Mouse (Mus musculus) kidney, postnatal 0 days (tissue): ENCODE measurements around the gene Eif2b4. TPM values are rescaled to one million over a fixed set of nuclear protein-coding genes. Genes with fewer than 3 reads are reported as not detected.

ENCODE experiments used
- ATAC-seq: fragments of 200-750 bp; cut with Nextera tagmentation; replicated peaks from 2 replicates; pipeline ENCODE4 v1.8.0; 2017; ENCODE audit warnings: low read depth, moderate number of reproducible peaks, moderate TSS enrichment, moderate library complexity; ENCODE audit not compliant: low FRiP score
- DNase-seq: peaks from one replicate; pipeline ENCODE4 v3.0.0-alpha.2; 2016; ENCODE audit warnings: low spot score
- H3K27ac ChIP-seq: fragments of 300-500 bp; sonication (generic); 2 replicates; pipeline ENCODE4 v1.5.1; 2014; ENCODE audit warnings: mild to moderate bottlenecking
- H3K27me3 ChIP-seq: fragments of 300-500 bp; sonication (generic); 2 replicates; pipeline ENCODE4 v1.6.1; 2014; ENCODE audit warnings: low read length, mixed read lengths; ENCODE audit not compliant: insufficient read depth
- H3K36me3 ChIP-seq: fragments of 300-500 bp; sonication (generic); 2 replicates; pipeline ENCODE4 v1.6.1; 2014; ENCODE audit warnings: low read length, mixed read lengths; ENCODE audit not compliant: insufficient read depth
- H3K4me1 ChIP-seq: fragments of 300-500 bp; sonication (generic); replicated peaks from 2 replicates; pipeline ENCODE4 v1.6.1; 2014; ENCODE audit warnings: antibody characterized with exemption, low read length, mixed read lengths; ENCODE audit not compliant: insufficient read depth
- H3K4me2 ChIP-seq: fragments of 300-500 bp; sonication (generic); 2 replicates; pipeline ENCODE4 v1.6.1; 2014; ENCODE audit warnings: mild to moderate bottlenecking, low read length, moderate library complexity, mixed read lengths
- H3K4me3 ChIP-seq: fragments of 300-500 bp; sonication (generic); replicated peaks from 2 replicates; pipeline ENCODE4 v1.5.1; 2014; ENCODE audit warnings: low read depth, low read length
- H3K9ac ChIP-seq: fragments of 300-500 bp; sonication (generic); 2 replicates; pipeline ENCODE4 v1.6.1; 2014; ENCODE audit warnings: low read depth, low read length
- H3K9me3 ChIP-seq: fragments of 300-500 bp; sonication (generic); replicated peaks from 2 replicates; pipeline ENCODE4 v1.6.1; 2016; ENCODE audit warnings: low read length, inconsistent platforms, mixed read lengths
- CTCF ChIP-seq: IDR thresholded peaks from 2 replicates; pipeline ENCODE4 v1.5.1; 2016; ENCODE audit warnings: antibody characterized with exemption, low read depth, mild to moderate bottlenecking, moderate library complexity
- WGBS: fragments of 180-500 bp; shearing (Covaris S2); extraction: QIAGEN DNeasy Blood & Tissue Kit; methylation state at CpG from one replicate; pipeline ENCODE4 v1.1.7; 2014; 5-methylcytosine and 5-hydroxymethylcytosine counted together
- polyA plus RNA-seq: library from polyadenylated mRNA; unstranded; fragments of >200 nt; fragmentation: Nextera tagmentation; extraction: Ambion mirVana; gene quantifications from 2 replicates; pipeline ENCODE4 v1.2.1, GENCODE M21; 2015

Eif2b4 gene
- polyA plus RNA-seq, 1 experiment from 2014 or later, result 66.8 TPM

DNA sequence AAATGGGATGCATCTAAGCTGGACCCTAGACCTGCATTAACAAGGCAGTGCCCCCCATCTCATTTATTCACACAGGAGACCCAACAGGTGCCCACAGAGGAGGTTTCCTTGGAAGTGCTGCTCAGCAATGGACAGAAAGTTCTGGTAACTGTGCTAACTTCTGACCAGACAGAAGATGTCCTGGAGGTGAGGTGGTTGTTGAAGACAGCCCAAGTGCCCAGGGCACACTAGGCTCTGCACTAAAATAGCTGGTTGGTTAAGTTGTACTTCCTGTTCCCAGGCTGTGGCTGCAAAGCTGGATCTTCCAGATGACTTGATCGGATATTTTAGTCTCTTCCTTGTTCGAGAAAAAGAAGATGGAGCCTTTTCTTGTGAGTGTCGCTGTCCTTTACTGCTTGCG, 2.4 kb upstream of the Eif2b4 start:
- no peak for TF ChIP-seq CTCF
- Histone ChIP-seq H3K4me2 (no peak overlapping the region), H3K9me3 (0 out of 2 replicates have a peak, but pooled peaks cover 3% of the 10 kb centered on the region), H3K27ac (no peak overlapping the region), H3K4me3 (no peak overlapping the region), H3K36me3 (peaks cover 51% of the 10 kb centered on the region), H3K4me1 (peaks cover 17% of the 10 kb centered on the region; the same call in 1 of the 2 replicates), H3K9ac (no peak overlapping the region), H3K27me3 (no peaks in the 10 kb centered on the region)
- 88% methylated on average over 4 of the region's 4 CpGs for WGBS
- no peak for DNase-seq
- ATAC-seq, result no peak

DNA sequence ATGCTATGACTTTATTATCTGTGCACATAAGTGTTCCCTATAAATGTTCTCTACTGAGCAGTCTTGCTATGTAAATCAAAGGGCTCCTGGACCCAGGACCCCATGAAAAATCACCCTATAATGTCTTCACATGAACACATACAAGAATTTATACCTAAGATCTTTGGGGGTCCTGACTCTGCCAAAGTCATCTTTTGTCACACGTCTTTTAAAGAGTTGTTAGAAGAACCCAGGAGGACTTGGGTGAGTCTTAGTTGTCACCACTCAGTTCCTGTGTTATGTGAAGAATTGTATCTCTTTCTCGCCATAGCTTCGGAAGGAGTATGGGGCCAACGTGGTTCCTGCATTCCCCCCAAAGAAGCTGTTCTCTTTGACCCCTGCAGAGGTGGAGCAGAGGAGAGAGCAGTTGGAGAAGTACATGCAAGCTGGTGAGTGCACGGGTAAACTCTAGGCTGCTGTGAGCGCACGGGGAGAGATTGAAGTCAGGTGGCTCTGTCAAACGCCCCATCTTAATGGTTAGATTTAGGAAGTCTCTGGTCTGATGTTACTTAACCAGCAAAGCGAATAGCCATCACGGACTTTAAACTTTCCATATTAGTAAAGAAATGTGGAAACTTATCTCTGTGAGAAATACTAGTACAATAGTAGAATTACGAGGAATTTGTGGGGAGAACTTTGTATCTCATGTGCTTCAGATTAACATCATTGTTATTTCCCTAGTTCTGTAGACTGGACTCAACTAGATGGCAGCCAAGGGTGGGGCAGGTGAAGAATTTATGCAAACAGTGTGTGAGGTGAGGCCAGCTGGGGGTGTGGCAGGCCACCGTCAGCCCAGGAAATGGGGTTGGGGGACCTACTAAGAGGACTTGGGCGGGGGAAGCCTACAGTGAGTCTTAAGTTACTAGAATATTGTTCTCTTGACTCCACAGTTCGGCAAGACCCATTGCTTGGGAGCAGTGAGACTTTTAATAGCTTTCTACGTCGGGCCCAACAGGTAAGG, 1.6 kb upstream of the Eif2b4 start:
- Histone ChIP-seq H3K36me3 (peaks cover 59% of the 10 kb centered on the region), H3K4me2 (peak overlapping the region; percentile 75), H3K9me3 (no peaks in the 10 kb centered on the region), H3K9ac (no peak overlapping the region), H3K27ac (no peak overlapping the region), H3K27me3 (no peaks in the 10 kb centered on the region), H3K4me3 (no peak overlapping the region), H3K4me1 (peaks cover 11% of the 10 kb centered on the region; the same call in 1 of the 2 replicates)
- ATAC-seq (no peak), DNase-seq (no peak)
- WGBS, result 90% methylated on average over 16 of the region's 16 CpGs
- TF ChIP-seq CTCF, result no peak

DNA sequence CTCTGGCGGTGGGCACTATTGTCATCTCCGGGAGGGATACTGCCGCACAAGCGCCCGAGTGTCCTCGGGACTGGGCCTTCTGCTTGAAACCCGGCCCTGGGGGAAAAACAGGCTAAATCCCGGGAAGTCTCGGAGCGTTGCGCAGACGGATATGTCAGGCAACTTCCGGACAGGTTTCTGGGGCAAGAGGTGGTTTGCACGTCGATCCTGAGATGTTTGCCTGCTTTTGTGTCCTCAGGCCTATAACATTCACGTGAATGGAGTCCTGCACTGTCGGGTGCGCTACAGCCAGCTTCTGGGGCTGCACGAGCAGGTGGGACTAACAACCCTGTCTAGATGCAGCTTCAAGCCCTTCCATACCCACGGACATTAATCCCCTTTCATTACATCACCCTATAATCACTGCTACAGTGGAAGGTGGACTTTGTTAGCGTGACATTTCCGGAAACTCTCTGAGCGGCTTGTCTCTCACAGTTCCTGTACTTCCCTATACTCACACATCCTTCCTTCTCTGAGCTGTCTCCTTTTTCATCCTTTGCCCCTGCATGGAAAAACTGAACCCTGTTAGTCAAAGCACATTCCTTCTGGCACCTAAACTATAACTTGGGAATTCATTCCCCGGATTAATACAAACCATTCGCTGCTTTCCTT, 526 bp upstream of the Eif2b4 start:
- Histone ChIP-seq H3K27ac (peak overlapping the region; percentile 89), H3K4me2 (peak overlapping the region; percentile 75), H3K36me3 (peaks cover 53% of the 10 kb centered on the region), H3K9ac (peak overlapping the region; percentile 91), H3K27me3 (no peaks in the 10 kb centered on the region), H3K4me1 (peaks cover 11% of the 10 kb centered on the region; the same call in 1 of the 2 replicates), H3K4me3 (peak overlapping the region; percentile 91), H3K9me3 (no peaks in the 10 kb centered on the region)
- 11% methylated on average over 25 of the region's 25 CpGs for WGBS
- ATAC-seq, result peak; percentile 0; the same call in 1 of the 2 replicates
- peak; percentile 15 for DNase-seq
- no peak for TF ChIP-seq CTCF

DNA sequence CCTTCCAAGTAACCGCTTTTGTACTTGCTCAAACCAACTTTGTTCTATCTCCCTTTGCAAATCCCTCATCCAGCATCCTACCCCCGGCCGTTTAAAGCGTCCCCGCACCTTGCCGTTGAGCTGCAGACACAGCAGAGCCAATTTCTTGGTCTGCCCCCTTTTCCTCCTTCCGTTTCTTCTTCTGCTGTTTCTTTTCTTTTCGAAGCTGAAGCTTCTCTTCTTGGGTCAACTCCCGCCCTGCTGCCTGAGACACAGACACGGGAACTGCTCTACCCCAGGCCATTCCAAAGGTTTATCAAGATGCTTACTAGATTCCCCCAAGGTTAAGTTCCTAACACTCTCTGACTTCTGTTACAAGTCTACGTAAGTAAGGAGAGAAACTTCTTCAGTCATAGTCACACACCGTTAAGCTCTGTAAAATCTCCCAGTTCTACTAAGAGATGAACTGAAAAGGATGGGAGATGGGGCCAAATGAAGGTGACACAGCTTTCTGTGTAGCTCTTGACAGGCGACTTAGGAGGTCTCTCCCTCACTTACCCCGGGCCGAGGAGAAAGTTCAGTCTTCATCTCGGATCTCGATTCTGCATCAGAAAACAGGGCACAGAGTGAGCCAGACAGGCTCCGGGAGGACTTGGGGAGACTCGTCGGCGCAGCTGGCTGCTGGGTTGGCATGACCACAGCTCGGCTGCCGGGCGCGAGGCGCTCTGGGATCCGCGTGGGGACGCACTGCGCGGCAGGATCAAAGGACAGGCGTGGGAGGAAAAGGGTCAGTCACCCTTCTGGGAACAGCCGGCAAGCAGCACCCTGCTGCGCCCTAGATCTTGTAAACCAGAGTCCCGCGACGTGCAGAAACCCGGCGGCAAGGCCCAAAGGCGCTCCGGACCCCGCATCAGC, 938 bp downstream of the Eif2b4 start:
- H3K4me3 ChIP-seq, result peak overlapping the region; percentile 91
- H3K4me1 ChIP-seq, result peaks cover 11% of the 10 kb centered on the region; the same call in 1 of the 2 replicates
- peak; percentile 74 for ATAC-seq
- peak overlapping the region; percentile 89 for H3K27ac ChIP-seq
- no peaks in the 10 kb centered on the region for H3K9me3 ChIP-seq
- 9% methylated on average over 42 of the region's 42 CpGs for WGBS
- H3K4me2 ChIP-seq, result peak overlapping the region; percentile 75
- no peaks in the 10 kb centered on the region for H3K27me3 ChIP-seq
- no peak for TF ChIP-seq CTCF
- peaks cover 50% of the 10 kb centered on the region for H3K36me3 ChIP-seq
- no peak for DNase-seq
- peak overlapping the region; percentile 66 for H3K9ac ChIP-seq

DNA sequence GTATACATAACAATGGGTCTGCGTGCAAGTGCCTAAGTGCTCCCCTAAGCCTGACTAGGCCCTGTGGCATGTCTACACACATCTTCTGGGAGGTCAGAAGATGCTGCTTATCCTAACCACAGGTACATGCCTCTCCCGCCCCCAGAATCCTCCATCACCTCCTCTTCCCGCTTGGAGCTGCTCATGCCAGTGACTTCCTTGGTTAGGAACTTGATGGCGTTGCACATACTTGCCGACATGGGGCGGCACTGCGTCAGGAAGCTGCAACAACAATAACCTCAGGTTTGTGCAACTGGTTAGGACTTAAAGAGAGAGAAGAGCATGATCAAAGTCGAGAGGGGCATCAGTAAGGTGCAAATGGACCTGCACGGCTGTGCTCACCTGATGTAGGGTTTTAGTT, 3.0 kb downstream of the Eif2b4 start:
- DNase-seq, result no peak
- H3K4me2 ChIP-seq, result no peak overlapping the region
- H3K4me1 ChIP-seq, result peaks cover 11% of the 10 kb centered on the region; the same call in 1 of the 2 replicates
- no peak overlapping the region for H3K27ac ChIP-seq
- peaks cover 36% of the 10 kb centered on the region for H3K36me3 ChIP-seq
- H3K9ac ChIP-seq, result no peak overlapping the region
- no peaks in the 10 kb centered on the region for H3K27me3 ChIP-seq
- no peak for ATAC-seq
- H3K9me3 ChIP-seq, result no peaks in the 10 kb centered on the region
- WGBS, result 92% methylated on average over 9 of the region's 9 CpGs
- TF ChIP-seq CTCF, result no peak
- H3K4me3 ChIP-seq, result no peak overlapping the region
